Comparison of ENCODE assay signal across 8 mouse cellular contexts in genomic region chr2:126675169-126676121, GRCm38 (mm10). TPM values are rescaled to one million over a fixed set of nuclear protein-coding genes. Genes with fewer than 3 reads are reported as not detected.
A peak's percentile ranks its signal among the peaks of the same experiment; 100 is the strongest.
DNase-seq lines count a peak whose midpoint lies in the region; ATAC-seq and TF ChIP-seq lines count a peak whose summit lies in the region.

No protein-coding gene starts in this region.

- ATAC-seq in forebrain, embryonic 12.5 days (ENCODE audit: low FRiP score): peak; percentile 94
- ATAC-seq in heart, postnatal 0 days (ENCODE audit: insufficient read depth, low read depth): peak; percentile 89
- ATAC-seq in liver, embryonic 15.5 days (ENCODE audit: insufficient read depth): peak; percentile 84
- ATAC-seq in neural tube, embryonic 11.5 days (ENCODE audit: insufficient read depth, low FRiP score, low TSS enrichment): peak; percentile 87
- peak; percentile 91 for ATAC-seq in stomach, embryonic 16.5 days (ENCODE audit: insufficient read depth, low FRiP score)

- under 1% methylated on average over 95 of the region's 99 CpGs for WGBS in forebrain, embryonic 12.5 days
- WGBS in heart, postnatal 0 days: under 1% methylated on average over 89 of the region's 99 CpGs
- WGBS in liver, embryonic 15.5 days (ENCODE audit: insufficient replicate concordance): under 1% methylated on average over 99 of the region's 99 CpGs
- 0% methylated on average over 89 of the region's 99 CpGs for WGBS in neural tube, embryonic 11.5 days
- under 1% methylated on average over 97 of the region's 99 CpGs for WGBS in stomach, embryonic 16.5 days

- no peaks in the 10 kb centered on the region for H3K27me3 ChIP-seq in ES-Bruce4 (ENCODE audit: control insufficient read depth, insufficient read depth, low read length, poor library complexity, severe bottlenecking)
- no peaks in the 10 kb centered on the region for H3K27me3 ChIP-seq in forebrain, embryonic 12.5 days
- H3K27me3 ChIP-seq in heart, postnatal 0 days (ENCODE audit: control insufficient read depth, insufficient read depth, low read length): no peaks in the 10 kb centered on the region
- H3K27me3 ChIP-seq in liver, embryonic 15.5 days: no peaks in the 10 kb centered on the region
- H3K27me3 ChIP-seq in neural tube, embryonic 11.5 days (ENCODE audit: control insufficient read depth, insufficient read depth, low read length): no peaks in the 10 kb centered on the region
- H3K27me3 ChIP-seq in stomach, embryonic 16.5 days (ENCODE audit: control insufficient read depth, insufficient read depth, low read length): no peaks in the 10 kb centered on the region

- TF ChIP-seq CTCF in ES-Bruce4 (IDR thresholded peaks at IDR 0.05; ENCODE audit: low read depth, low read length): no peak
- no peak for TF ChIP-seq CTCF in heart, postnatal 0 days (IDR thresholded peaks at IDR 0.05; ENCODE audit: low read depth)

- H3K4me1 ChIP-seq in ES-Bruce4 (ENCODE audit: control insufficient read depth, insufficient read depth, low read length): peaks cover 2% of the 10 kb centered on the region
- peaks cover 36% of the 10 kb centered on the region for H3K4me1 ChIP-seq in forebrain, embryonic 12.5 days
- H3K4me1 ChIP-seq in heart, postnatal 0 days (ENCODE audit: control insufficient read depth, insufficient read depth): peaks cover 20% of the 10 kb centered on the region
- H3K4me1 ChIP-seq in liver, embryonic 15.5 days (replicated peaks): peaks cover 43% of the 10 kb centered on the region
- peaks cover 3% of the 10 kb centered on the region; the same call in 1 of the 2 replicates for H3K4me1 ChIP-seq in neural tube, embryonic 11.5 days (ENCODE audit: control insufficient read depth, insufficient read depth, low read length)
- peaks cover 21% of the 10 kb centered on the region for H3K4me1 ChIP-seq in stomach, embryonic 16.5 days (ENCODE audit: control insufficient read depth, insufficient read depth, low read length)

- H3K36me3 ChIP-seq in ES-Bruce4 (ENCODE audit: control insufficient read depth, insufficient read depth, low read length, poor library complexity, severe bottlenecking): no peaks in the 10 kb centered on the region; the same call in 1 of the 2 replicates
- H3K36me3 ChIP-seq in forebrain, embryonic 12.5 days (replicated peaks): peaks cover 17% of the 10 kb centered on the region
- no peaks in the 10 kb centered on the region; the same call in 1 of the 2 replicates for H3K36me3 ChIP-seq in heart, postnatal 0 days (replicated peaks; ENCODE audit: control insufficient read depth, insufficient read depth, low read length)
- 0 out of 2 replicates have a peak, but pooled peaks cover 6% of the 10 kb centered on the region for H3K36me3 ChIP-seq in liver, embryonic 15.5 days (replicated peaks)
- no peaks in the 10 kb centered on the region; the same call in 1 of the 2 replicates for H3K36me3 ChIP-seq in neural tube, embryonic 11.5 days (ENCODE audit: control insufficient read depth, insufficient read depth, low read length)
- 0 out of 2 replicates have a peak, but pooled peaks cover 3% of the 10 kb centered on the region for H3K36me3 ChIP-seq in stomach, embryonic 16.5 days (ENCODE audit: control insufficient read depth, insufficient read depth, low read length)

- TF ChIP-seq EP300 in ES-Bruce4 (IDR thresholded peaks at IDR 0.05; ENCODE audit: insufficient read depth, low read depth, low read length): no peak
- TF ChIP-seq EP300 in heart, postnatal 0 days (IDR thresholded peaks at IDR 0.05; ENCODE audit: low read depth): 0 out of 2 replicates have a peak, but pooled peaks have one; percentile 57

- H3K4me3 ChIP-seq in ES-Bruce4 (ENCODE audit: low read depth, low read length): peak overlapping the region; percentile 74
- H3K4me3 ChIP-seq in forebrain, embryonic 12.5 days (replicated peaks): peak overlapping the region; percentile 98
- peak overlapping the region; percentile 100 for H3K4me3 ChIP-seq in heart, postnatal 0 days (ENCODE audit: low read depth, low read length)
- H3K4me3 ChIP-seq in liver, embryonic 15.5 days (replicated peaks): peak overlapping the region; percentile 91
- H3K4me3 ChIP-seq in neural tube, embryonic 11.5 days (ENCODE audit: low read depth, low read length): peak overlapping the region; percentile 98
- peak overlapping the region; percentile 91 for H3K4me3 ChIP-seq in stomach, embryonic 16.5 days (replicated peaks; ENCODE audit: low read length)

- H3K4me2 ChIP-seq in forebrain, embryonic 12.5 days: peak overlapping the region; percentile 79
- H3K4me2 ChIP-seq in heart, postnatal 0 days (ENCODE audit: low read depth, low read length): peak overlapping the region; percentile 77
- H3K4me2 ChIP-seq in liver, embryonic 15.5 days: peak overlapping the region; percentile 83
- H3K4me2 ChIP-seq in neural tube, embryonic 11.5 days (ENCODE audit: low read depth): peak overlapping the region; percentile 55
- peak overlapping the region; percentile 83 for H3K4me2 ChIP-seq in stomach, embryonic 16.5 days (ENCODE audit: low read depth, low read length)

- TF ChIP-seq POLR2A in ES-Bruce4 (IDR thresholded peaks at IDR 0.05; ENCODE audit: insufficient read depth, low read length): peak; percentile 80

- peak; percentile 78 for DNase-seq in c-Kit-positive CD71-positive TER-119-positive erythroid progenitor cells, embryonic 14.5 days (ENCODE audit: low spot score)
- DNase-seq in heart, postnatal 0 days (ENCODE audit: low spot score): peak; percentile 85
- DNase-seq in kidney, postnatal 4 days: peak; percentile 89 to 95
- peak; percentile 92 for DNase-seq in neural tube, embryonic 11.5 days (ENCODE audit: low spot score)

- peak overlapping the region; percentile 98 for H3K9ac ChIP-seq in ES-Bruce4 (ENCODE audit: low read depth, poor library complexity, severe bottlenecking)
- peak overlapping the region; percentile 100 for H3K9ac ChIP-seq in forebrain, embryonic 12.5 days
- peak overlapping the region; percentile 100 for H3K9ac ChIP-seq in heart, postnatal 0 days (replicated peaks; ENCODE audit: low read depth, low read length)
- peak overlapping the region; percentile 98 for H3K9ac ChIP-seq in liver, embryonic 15.5 days
- H3K9ac ChIP-seq in neural tube, embryonic 11.5 days (ENCODE audit: low read length): peak overlapping the region; percentile 100
- H3K9ac ChIP-seq in stomach, embryonic 16.5 days (ENCODE audit: low read length): peak overlapping the region; percentile 99

- no peaks in the 10 kb centered on the region for H3K9me3 ChIP-seq in ES-Bruce4 (replicated peaks; ENCODE audit: control insufficient read depth, insufficient read depth, low read length, poor library complexity, severe bottlenecking)
- H3K9me3 ChIP-seq in forebrain, embryonic 12.5 days: 0 out of 2 replicates have a peak, but pooled peaks cover 3% of the 10 kb centered on the region
- H3K9me3 ChIP-seq in heart, postnatal 0 days (replicated peaks; ENCODE audit: control insufficient read depth, low read length): no peaks in the 10 kb centered on the region
- no peaks in the 10 kb centered on the region for H3K9me3 ChIP-seq in liver, embryonic 15.5 days (replicated peaks)
- H3K9me3 ChIP-seq in neural tube, embryonic 11.5 days (ENCODE audit: control insufficient read depth, low read length): no peaks in the 10 kb centered on the region
- H3K9me3 ChIP-seq in stomach, embryonic 16.5 days (replicated peaks; ENCODE audit: control insufficient read depth, low read length): no peaks in the 10 kb centered on the region

- peak overlapping the region; percentile 79 for H3K27ac ChIP-seq in ES-Bruce4 (ENCODE audit: insufficient read depth, low read length)
- peak overlapping the region; percentile 100 for H3K27ac ChIP-seq in forebrain, embryonic 12.5 days
- peak overlapping the region; percentile 100 for H3K27ac ChIP-seq in heart, postnatal 0 days (ENCODE audit: low read depth)
- peak overlapping the region; percentile 96 for H3K27ac ChIP-seq in liver, embryonic 15.5 days (replicated peaks)
- peak overlapping the region; percentile 100 for H3K27ac ChIP-seq in neural tube, embryonic 11.5 days (ENCODE audit: low read depth, low read length)
- peak overlapping the region; percentile 99 for H3K27ac ChIP-seq in stomach, embryonic 16.5 days (ENCODE audit: low read length)

RNA-seq across cellular contexts. Expression of gene Gabpb1, which starts 0.7 kb away (rescaled TPM):
- 70.4 and 72.3 TPM in 2 replicates for polyA plus RNA-seq in ES-Bruce4 (2011; ENCODE audit: insufficient read depth, insufficient read length, low read depth, missing spikeins)
- 75.5 and 85.3 TPM in 2 replicates for polyA plus RNA-seq in forebrain, embryonic 12.5 days (2016; fragmentation: Nextera tagmentation; extraction: Ambion mirVana)
- total RNA-seq in heart, postnatal 0 days (2014; rRNA removed; ENCODE audit: low replicate concordance): 5.0 and 15.2 TPM in 2 replicates
- polyA plus RNA-seq in heart, postnatal 0 days (2015; fragmentation: Nextera tagmentation; extraction: Ambion mirVana): 17.5 and 18.0 TPM in 2 replicates
- polyA plus RNA-seq in liver, embryonic 15.5 days (2015; fragmentation: Nextera tagmentation; extraction: Ambion mirVana): 21.9 and 23.2 TPM in 2 replicates
- 81.8 and 82.6 TPM in 2 replicates for polyA plus RNA-seq in neural tube, embryonic 11.5 days (2014; fragmentation: Nextera tagmentation; extraction: Ambion mirVana)
- polyA plus RNA-seq in stomach, embryonic 16.5 days (2015; fragmentation: Nextera tagmentation; extraction: Ambion mirVana): 36.5 and 39.8 TPM in 2 replicates

RNA-seq across cellular contexts. Expression of gene Usp8, which starts 31.7 kb away (rescaled TPM):
- polyA plus RNA-seq in ES-Bruce4 (2011; ENCODE audit: insufficient read depth, insufficient read length, low read depth, missing spikeins): 66.3 and 75.3 TPM in 2 replicates
- polyA plus RNA-seq in forebrain, embryonic 12.5 days (2016; fragmentation: Nextera tagmentation; extraction: Ambion mirVana): 39.7 and 41.6 TPM in 2 replicates
- total RNA-seq in heart, postnatal 0 days (2014; rRNA removed; ENCODE audit: low replicate concordance): 9.0 and 12.3 TPM in 2 replicates
- polyA plus RNA-seq in heart, postnatal 0 days (2015; fragmentation: Nextera tagmentation; extraction: Ambion mirVana): 19.0 and 19.4 TPM in 2 replicates
- polyA plus RNA-seq in liver, embryonic 15.5 days (2015; fragmentation: Nextera tagmentation; extraction: Ambion mirVana): 17.5 and 19.5 TPM in 2 replicates
- 47.3 and 47.7 TPM in 2 replicates for polyA plus RNA-seq in neural tube, embryonic 11.5 days (2014; fragmentation: Nextera tagmentation; extraction: Ambion mirVana)
- polyA plus RNA-seq in stomach, embryonic 16.5 days (2015; fragmentation: Nextera tagmentation; extraction: Ambion mirVana): 44.0 and 47.9 TPM in 2 replicates

RNA-seq across cellular contexts. Expression of gene Hdc, which starts 56.3 kb away (rescaled TPM):
- polyA plus RNA-seq in ES-Bruce4 (2011; ENCODE audit: insufficient read depth, insufficient read length, low read depth, missing spikeins): not detected in 2 replicates
- polyA plus RNA-seq in forebrain, embryonic 12.5 days (2016; fragmentation: Nextera tagmentation; extraction: Ambion mirVana): 0.90 and 0.91 TPM in 2 replicates
- 11.2 and 14.0 TPM in 2 replicates for total RNA-seq in heart, postnatal 0 days (2014; rRNA removed; ENCODE audit: low replicate concordance)
- polyA plus RNA-seq in heart, postnatal 0 days (2015; fragmentation: Nextera tagmentation; extraction: Ambion mirVana): 7.2 and 8.4 TPM in 2 replicates
- polyA plus RNA-seq in liver, embryonic 15.5 days (2015; fragmentation: Nextera tagmentation; extraction: Ambion mirVana): 7.3 and 7.8 TPM in 2 replicates
- 0.84 and 0.95 TPM in 2 replicates for polyA plus RNA-seq in neural tube, embryonic 11.5 days (2014; fragmentation: Nextera tagmentation; extraction: Ambion mirVana)
- polyA plus RNA-seq in stomach, embryonic 16.5 days (2015; fragmentation: Nextera tagmentation; extraction: Ambion mirVana): 18.4 and 26.8 TPM in 2 replicates

Comparison
In these comparisons a context has a peak if more than half of its experiments do, and no peak if none do; other contexts are left out.
1. Peak in every context shown above with its lines: DNase-seq, ATAC-seq, H3K4me3 ChIP-seq and H3K27ac ChIP-seq.